7 mouse cellular contexts compared by ENCODE assay signal in the genomic region with DNA sequence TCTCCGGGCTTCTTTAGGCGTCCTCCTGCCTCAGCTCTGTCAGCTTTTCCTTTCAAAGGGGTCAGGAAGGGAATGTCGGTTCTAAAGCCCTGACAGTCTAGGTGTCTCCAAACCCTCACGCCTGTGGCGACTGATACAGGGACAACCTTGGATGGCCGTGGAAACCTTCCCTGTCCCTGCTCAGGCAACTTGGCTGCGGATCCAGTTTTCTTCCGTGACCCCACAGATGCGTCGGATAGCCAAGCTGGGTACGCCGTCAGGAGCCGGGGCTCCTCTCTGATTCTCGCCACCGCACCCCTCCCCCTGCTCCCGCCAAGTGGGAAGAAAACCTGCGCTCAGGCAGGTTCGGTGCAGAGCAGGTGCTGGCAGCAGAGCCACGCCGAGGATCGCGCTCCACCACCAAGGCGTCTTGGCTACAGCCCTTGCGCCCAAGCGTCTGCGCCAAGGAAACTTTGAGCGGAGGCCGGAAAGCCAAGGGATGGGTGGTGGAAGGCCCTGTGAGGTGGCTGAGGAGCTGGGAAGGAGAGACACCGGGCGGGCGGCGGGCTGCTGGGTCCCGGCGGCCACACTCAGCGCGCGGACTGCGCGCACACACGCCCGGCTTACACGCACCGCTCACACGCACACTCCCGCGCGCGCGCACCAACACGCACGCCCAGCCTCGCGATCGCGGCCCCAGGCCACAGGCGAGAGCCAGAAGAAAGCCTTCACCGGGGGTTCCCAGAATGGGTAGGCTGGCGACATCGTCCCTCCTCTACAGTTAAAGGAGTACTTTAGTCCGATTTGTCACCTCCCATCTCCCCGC. TPM values are rescaled to one million over a fixed set of nuclear protein-coding genes. Genes with fewer than 3 reads are reported as not detected.
A peak's percentile ranks its signal among the peaks of the same experiment; 100 is the strongest.
DNase-seq lines count a peak whose midpoint lies in the region; ATAC-seq and TF ChIP-seq lines count a peak whose summit lies in the region.

Gene Lingo2 (minus strand): TSS at position 598 of the 805 bp plus-strand sequence.

- TF ChIP-seq EP300 in liver, embryonic 14.5 days (IDR thresholded peaks at IDR 0.05; ENCODE audit: low read depth): no peak

- no peaks in the 10 kb centered on the region; the same call in 1 of the 2 replicates for H3K4me1 ChIP-seq in lung, embryonic 14.5 days (ENCODE audit: insufficient read depth)
- H3K4me1 ChIP-seq in embryonic facial prominence, embryonic 14.5 days (ENCODE audit: control insufficient read depth, insufficient read depth, low read length): 0 out of 2 replicates have a peak, but pooled peaks cover 3% of the 10 kb centered on the region
- no peaks in the 10 kb centered on the region for H3K4me1 ChIP-seq in hindbrain, embryonic 16.5 days (ENCODE audit: control insufficient read depth, insufficient read depth, low read depth, low read length)
- H3K4me1 ChIP-seq in liver, embryonic 14.5 days (replicated peaks; ENCODE audit: control insufficient read depth in 2 of 2, insufficient read depth in 2 of 2, low read length in 1 of 2): no peaks in the 10 kb centered on the region

- no peaks in the 10 kb centered on the region for H3K9me3 ChIP-seq in lung, embryonic 14.5 days (ENCODE audit: low read depth, low read length)
- H3K9me3 ChIP-seq in embryonic facial prominence, embryonic 14.5 days (ENCODE audit: control insufficient read depth, low read length): no peaks in the 10 kb centered on the region
- no peaks in the 10 kb centered on the region for H3K9me3 ChIP-seq in hindbrain, embryonic 16.5 days (ENCODE audit: control insufficient read depth, low read length)
- no peaks in the 10 kb centered on the region for H3K9me3 ChIP-seq in liver, embryonic 14.5 days (ENCODE audit: control insufficient read depth, low read length)

- H3K27ac ChIP-seq in lung, embryonic 14.5 days (ENCODE audit: low read depth): no peak within 1 kb of the TSS
- no peak within 1 kb of the TSS for H3K27ac ChIP-seq in embryonic facial prominence, embryonic 14.5 days (replicated peaks; ENCODE audit: low read depth, low read length)
- H3K27ac ChIP-seq in hindbrain, embryonic 16.5 days (ENCODE audit: low read depth, low read length): peak within 1 kb of the TSS; percentile 55
- H3K27ac ChIP-seq in liver, embryonic 14.5 days: no peak within 1 kb of the TSS

- peak within 1 kb of the TSS; percentile 36 for H3K9ac ChIP-seq in lung, embryonic 14.5 days
- H3K9ac ChIP-seq in embryonic facial prominence, embryonic 14.5 days (ENCODE audit: low read depth, low read length): peak within 1 kb of the TSS; percentile 61
- peak within 1 kb of the TSS; percentile 66 for H3K9ac ChIP-seq in hindbrain, embryonic 16.5 days (ENCODE audit: low read depth, low read length)
- H3K9ac ChIP-seq in liver, embryonic 14.5 days (replicated peaks): no peak within 1 kb of the TSS

- peak; percentile 32 for DNase-seq in lung, embryonic 14.5 days
- no peak for DNase-seq in lung, postnatal 10 days
- DNase-seq in embryonic facial prominence, embryonic 14.5 days (ENCODE audit: low spot score): peak; percentile 12
- DNase-seq in liver, embryonic 14.5 days (ENCODE audit: low read depth in 3 of 3, low spot score in 3 of 3): no peak
- peak; percentile 56 for DNase-seq in right cerebral cortex, postnatal 4 days
- no peak for DNase-seq in thymus, postnatal 36 days

- peak within 1 kb of the TSS; percentile 92 for H3K4me2 ChIP-seq in lung, embryonic 14.5 days
- peak within 1 kb of the TSS; percentile 99 for H3K4me2 ChIP-seq in embryonic facial prominence, embryonic 14.5 days (ENCODE audit: low read depth, low read length)
- peak within 1 kb of the TSS; percentile 69 for H3K4me2 ChIP-seq in hindbrain, embryonic 16.5 days (ENCODE audit: low read length)
- peak within 1 kb of the TSS; percentile 39 for H3K4me2 ChIP-seq in liver, embryonic 14.5 days (ENCODE audit: low read depth)

- H3K4me3 ChIP-seq in lung, embryonic 14.5 days (ENCODE audit: low read depth, low read length): peak within 1 kb of the TSS; percentile 48
- H3K4me3 ChIP-seq in embryonic facial prominence, embryonic 14.5 days (ENCODE audit: low read depth, low read length): peak within 1 kb of the TSS; percentile 57
- peak within 1 kb of the TSS; percentile 61 for H3K4me3 ChIP-seq in hindbrain, embryonic 16.5 days (ENCODE audit: low read length)
- H3K4me3 ChIP-seq in liver, embryonic 14.5 days (ENCODE audit: insufficient read depth in 1 of 2, low read depth in 2 of 2, low read length in 2 of 2): no peak within 1 kb of the TSS; a peak in 1 of 4 replicates

- H3K36me3 ChIP-seq in lung, embryonic 14.5 days (ENCODE audit: insufficient read depth): no peaks in the 10 kb centered on the region
- H3K36me3 ChIP-seq in embryonic facial prominence, embryonic 14.5 days (ENCODE audit: control insufficient read depth, insufficient read depth, low read length): no peaks in the 10 kb centered on the region
- H3K36me3 ChIP-seq in hindbrain, embryonic 16.5 days (ENCODE audit: control insufficient read depth, insufficient read depth, low read length): no peaks in the 10 kb centered on the region
- H3K36me3 ChIP-seq in liver, embryonic 14.5 days (replicated peaks; ENCODE audit: control insufficient read depth, insufficient read depth, low read depth): no peaks in the 10 kb centered on the region

- WGBS in lung, embryonic 14.5 days: under 1% methylated on average over 61 of the region's 61 CpGs
- WGBS in embryonic facial prominence, embryonic 14.5 days: under 1% methylated on average over 23 of the region's 61 CpGs
- WGBS in hindbrain, embryonic 16.5 days: under 1% methylated on average over 35 of the region's 61 CpGs
- WGBS in liver, embryonic 14.5 days (ENCODE audit: insufficient replicate concordance): under 1% methylated on average over 61 of the region's 61 CpGs

- ATAC-seq in lung, embryonic 14.5 days (ENCODE audit: insufficient read depth): peak; percentile 39; the same call in 1 of the 2 replicates
- peak; percentile 45 for ATAC-seq in embryonic facial prominence, embryonic 14.5 days (ENCODE audit: low read depth)
- ATAC-seq in hindbrain, embryonic 16.5 days: peak; percentile 53
- no peak for ATAC-seq in liver, embryonic 14.5 days (ENCODE audit: insufficient read depth)

- no peak for TF ChIP-seq CTCF in lung, embryonic 14.5 days (IDR thresholded peaks at IDR 0.05; ENCODE audit: low read depth)
- TF ChIP-seq CTCF in liver, embryonic 14.5 days (IDR thresholded peaks at IDR 0.05; ENCODE audit: low read depth): no peak

- H3K27me3 ChIP-seq in lung, embryonic 14.5 days (ENCODE audit: insufficient read depth, low read length): peaks cover 57% of the 10 kb centered on the region
- peaks cover 59% of the 10 kb centered on the region for H3K27me3 ChIP-seq in embryonic facial prominence, embryonic 14.5 days (replicated peaks; ENCODE audit: control insufficient read depth, insufficient read depth, low read length)
- H3K27me3 ChIP-seq in hindbrain, embryonic 16.5 days (replicated peaks; ENCODE audit: control insufficient read depth, insufficient read depth, low read length): no peaks in the 10 kb centered on the region
- H3K27me3 ChIP-seq in liver, embryonic 14.5 days (ENCODE audit: control insufficient read depth, insufficient read depth, low read length): peaks cover 40% of the 10 kb centered on the region

RNA-seq across cellular contexts. Expression of gene Lingo2, which starts in this region (rescaled TPM):
- 0.16 and 0.28 TPM in 2 replicates for polyA plus RNA-seq in lung, embryonic 14.5 days (2014; fragmentation: Nextera tagmentation; extraction: Ambion mirVana)
- polyA plus RNA-seq in embryonic facial prominence, embryonic 14.5 days (2014; fragmentation: Nextera tagmentation; extraction: Ambion mirVana): 4.6 and 6.5 TPM in 2 replicates
- 71.1 and 75.0 TPM in 2 replicates for polyA plus RNA-seq in hindbrain, embryonic 16.5 days (2015; fragmentation: Nextera tagmentation; extraction: Ambion mirVana)
- 0.01 TPM in 2 replicates for polyA plus RNA-seq in liver, embryonic 14.5 days (2012; rRNA removed)
- polyA plus RNA-seq in liver, embryonic 14.5 days (2014; fragmentation: Nextera tagmentation; extraction: Ambion mirVana): not detected in 2 replicates

Comparison
In these comparisons a context has a peak if more than half of its experiments do, and no peak if none do; other contexts are left out.
1. Peak in DNase-seq, ATAC-seq, H3K4me3 ChIP-seq, H3K9ac ChIP-seq and H3K4me2 ChIP-seq in lung, embryonic 14.5 days; RNA of the gene not detected or under 1 TPM.
2. DNase-seq: peak in embryonic facial prominence, embryonic 14.5 days (single experiment) and right cerebral cortex, postnatal 4 days (single experiment); none in lung, postnatal 10 days (single experiment), liver, embryonic 14.5 days (0 of 3) and thymus, postnatal 36 days (0 of 2).
3. H3K4me2 ChIP-seq: peak in every context shown above with its lines; median percentile 99 in embryonic facial prominence, embryonic 14.5 days; 92 in lung, embryonic 14.5 days; 69 in hindbrain, embryonic 16.5 days; 39 in liver, embryonic 14.5 days.
4. H3K4me3 ChIP-seq: peak in embryonic facial prominence, embryonic 14.5 days (single experiment) and hindbrain, embryonic 16.5 days (single experiment); none in liver, embryonic 14.5 days (0 of 2).